Mouse (Mus musculus) 3T3-L1 (cell line): ENCODE measurements at regions not wholly inside any gene's neighbourhood (a gene's known extent, or its start where the extent isn't known, plus 50 kb on each side); places are given as distances from the start of the nearest gene placed in this dataset.
A peak's percentile ranks its signal among the peaks of the same experiment; 100 is the strongest.
"Not testable (repeated sequence)": the region's sequence is repeated elsewhere in the genome, so short reads cannot be mapped to it uniquely, and the experiment has no call there.

Source experiments
- DNase-seq: peaks from one replicate; pipeline ENCODE4 v3.0.0-alpha.2; 2015; ENCODE audit warnings: low read depth, low spot score

- DNase-seq = no peak
These were observed 143.0 kb upstream of the Kcng1 start for GRCm38 (mm10) chr2:168424277-168425099.

- no peak for DNase-seq
These were observed 142.0 kb upstream of the Kcng1 start for GRCm38 (mm10) chr2:168423551-168423950.

- DNase-seq = no peak
These were observed 133.6 kb upstream of the Kcng1 start for GRCm38 (mm10) chr2:168415140-168415539.

- DNase-seq = peak; percentile 57
These were observed 132.8 kb upstream of the Kcng1 start for GRCm38 (mm10) chr2:168414110-168414872.

- DNase-seq = peak; percentile 29
These were observed 131.3 kb upstream of the Kcng1 start for GRCm38 (mm10) chr2:168412853-168413252.

GRCm38 (mm10) chr2:168402782-168403513, 121.4 kb upstream of the Kcng1 start:
- no peak for DNase-seq

- no peak for DNase-seq
These were observed 117.7 kb upstream of the Kcng1 start for GRCm38 (mm10) chr2:168399088-168399709.

- no peak for DNase-seq
These were observed 114.8 kb upstream of the Kcng1 start for GRCm38 (mm10) chr2:168396316-168396715.

GRCm38 (mm10) chr2:168393341-168393740, 111.8 kb upstream of the Kcng1 start:
- no peak for DNase-seq

- DNase-seq = not testable (repeated sequence)
These were observed 110.6 kb upstream of the Kcng1 start for GRCm38 (mm10) chr2:168392171-168392570.

GRCm38 (mm10) chr2:168380606-168381005, 99.1 kb upstream of the Kcng1 start:
- DNase-seq = no peak

GRCm38 (mm10) chr2:168372356-168372755, 90.8 kb upstream of the Kcng1 start:
- DNase-seq = no peak

- DNase-seq = no peak
These were observed 89.7 kb upstream of the Kcng1 start for GRCm38 (mm10) chr2:168371245-168371644.

GRCm38 (mm10) chr2:168359200-168359599, 77.7 kb upstream of the Kcng1 start:
- DNase-seq = no peak

- no peak for DNase-seq
These were observed 77.0 kb upstream of the Kcng1 start for GRCm38 (mm10) chr2:168358551-168358950.

GRCm38 (mm10) chr2:168357815-168358214, 76.3 kb upstream of the Kcng1 start:
- DNase-seq = peak; percentile 15

- no peak for DNase-seq
These were observed 72.9 kb upstream of the Kcng1 start for GRCm38 (mm10) chr2:168354397-168354796.

GRCm38 (mm10) chr2:168352626-168353025, 71.1 kb upstream of the Kcng1 start:
- DNase-seq = no peak

- no peak for DNase-seq
These were observed 70.7 kb upstream of the Kcng1 start for GRCm38 (mm10) chr2:168352194-168352593.

- no peak for DNase-seq
These were observed 63.8 kb upstream of the Kcng1 start for GRCm38 (mm10) chr2:168345384-168345783.

GRCm38 (mm10) chr2:168343705-168344104, 62.2 kb upstream of the Kcng1 start:
- no peak for DNase-seq

GRCm38 (mm10) chr2:168338819-168339218, 57.3 kb upstream of the Kcng1 start:
- DNase-seq = no peak
